Mouse (Mus musculus): ENCODE data around the gene Nrsn2.

DNA sequence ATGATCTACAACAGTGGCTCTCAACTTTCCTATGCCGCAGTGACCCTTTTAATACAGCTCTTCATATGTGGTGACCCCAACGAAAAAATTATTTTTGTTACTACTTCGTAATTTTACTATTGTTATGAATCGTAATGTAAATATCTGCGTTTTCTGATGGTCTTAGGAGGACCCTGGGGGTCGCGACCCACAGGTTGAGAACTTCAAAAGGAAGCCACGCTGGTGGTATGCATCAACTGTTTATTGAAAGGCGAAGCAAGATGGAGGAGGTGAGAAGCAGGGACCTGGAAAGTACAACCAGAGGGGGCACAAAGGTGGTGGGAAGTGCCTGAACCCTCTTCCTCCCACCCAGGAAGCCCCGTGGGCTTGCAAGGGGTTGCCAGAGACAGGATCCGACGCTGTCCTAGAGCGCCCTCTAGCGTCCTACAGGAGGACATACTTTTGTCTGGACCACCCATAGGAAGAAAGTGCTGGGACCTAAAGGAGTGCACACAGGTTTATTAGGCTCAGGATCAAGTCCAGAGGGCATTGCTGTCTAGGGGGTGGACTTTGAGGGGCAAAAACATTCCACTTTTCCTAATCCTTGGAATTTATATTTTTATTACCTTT lies 7.8 kb downstream of the Nrsn2 start:
- peak; percentile 92 for TF ChIP-seq CTCF (IDR thresholded peaks at IDR 0.05; ENCODE audit: low read depth, low read length)
- TF ChIP-seq POLR2A (IDR thresholded peaks at IDR 0.05; ENCODE audit: extremely low read depth, insufficient read depth, low read length): no peak

Measured in liver, adult 2 months (tissue).